Mouse (Mus musculus) intestine, embryonic 14.5 days (tissue): ENCODE results near the gene Elof1. TPM values are rescaled to one million over a fixed set of nuclear protein-coding genes. Genes with fewer than 3 reads are reported as not detected.

ENCODE experiments used
- ATAC-seq: fragments of 200-750 bp; cut with Nextera tagmentation; replicated peaks from 2 replicates; pipeline ENCODE4 v1.8.0; 2017; ENCODE audit warnings: low read depth, moderate number of reproducible peaks, moderate TSS enrichment, moderate library complexity; ENCODE audit not compliant: low FRiP score, low TSS enrichment
- DNase-seq: peaks from one replicate; pipeline ENCODE4 v3.0.0-alpha.2; 2018; ENCODE audit warnings: low spot score
- H3K27ac ChIP-seq: fragments of 300-500 bp; sonication (generic); 2 replicates; pipeline ENCODE4 v1.5.1; 2014; ENCODE audit warnings: low read depth, mild to moderate bottlenecking, control low read depth
- H3K27me3 ChIP-seq: fragments of 300-500 bp; sonication (generic); replicated peaks from 2 replicates; pipeline ENCODE4 v1.6.1; 2014; ENCODE audit warnings: low read length, control low read depth; ENCODE audit not compliant: control insufficient read depth, insufficient read depth
- H3K36me3 ChIP-seq: fragments of 300-500 bp; sonication (generic); 2 replicates; pipeline ENCODE4 v1.6.1; 2014; ENCODE audit warnings: low read length, control low read depth; ENCODE audit not compliant: control insufficient read depth, insufficient read depth
- H3K4me1 ChIP-seq: fragments of 300-500 bp; sonication (generic); replicated peaks from 2 replicates; pipeline ENCODE4 v1.6.1; 2014; ENCODE audit warnings: low read length, control low read depth, mixed read lengths; ENCODE audit not compliant: control insufficient read depth, insufficient read depth
- H3K4me2 ChIP-seq: fragments of 300-500 bp; sonication (generic); 2 replicates; pipeline ENCODE4 v1.6.1; 2014; ENCODE audit warnings: low read length
- H3K4me3 ChIP-seq: fragments of 300-500 bp; sonication (generic); 2 replicates; pipeline ENCODE4 v1.5.1; 2014; ENCODE audit warnings: low read depth, low read length, control low read depth, mixed read lengths
- H3K9ac ChIP-seq: fragments of 300-500 bp; sonication (generic); 2 replicates; pipeline ENCODE4 v1.6.1; 2014; ENCODE audit warnings: mild to moderate bottlenecking, low read length
- H3K9me3 ChIP-seq: fragments of 300-500 bp; sonication (generic); 2 replicates; pipeline ENCODE4 v1.6.1; 2016; ENCODE audit warnings: low read length, control low read depth; ENCODE audit not compliant: control insufficient read depth
- WGBS: fragments of 180-500 bp; shearing (Covaris S2); extraction: QIAGEN DNeasy Blood & Tissue Kit; methylation state at CpG from one replicate; pipeline ENCODE4 v1.1.7; 2014; 5-methylcytosine and 5-hydroxymethylcytosine counted together
- polyA plus RNA-seq: library from polyadenylated mRNA; unstranded; fragments of >200 nt; fragmentation: Nextera tagmentation; extraction: Ambion mirVana; gene quantifications from 2 replicates; pipeline ENCODE4 v1.2.1, GENCODE M21; 2014

Gene Elof1
- polyA plus RNA-seq: 190 and 192 TPM in 2 replicates

DNA sequence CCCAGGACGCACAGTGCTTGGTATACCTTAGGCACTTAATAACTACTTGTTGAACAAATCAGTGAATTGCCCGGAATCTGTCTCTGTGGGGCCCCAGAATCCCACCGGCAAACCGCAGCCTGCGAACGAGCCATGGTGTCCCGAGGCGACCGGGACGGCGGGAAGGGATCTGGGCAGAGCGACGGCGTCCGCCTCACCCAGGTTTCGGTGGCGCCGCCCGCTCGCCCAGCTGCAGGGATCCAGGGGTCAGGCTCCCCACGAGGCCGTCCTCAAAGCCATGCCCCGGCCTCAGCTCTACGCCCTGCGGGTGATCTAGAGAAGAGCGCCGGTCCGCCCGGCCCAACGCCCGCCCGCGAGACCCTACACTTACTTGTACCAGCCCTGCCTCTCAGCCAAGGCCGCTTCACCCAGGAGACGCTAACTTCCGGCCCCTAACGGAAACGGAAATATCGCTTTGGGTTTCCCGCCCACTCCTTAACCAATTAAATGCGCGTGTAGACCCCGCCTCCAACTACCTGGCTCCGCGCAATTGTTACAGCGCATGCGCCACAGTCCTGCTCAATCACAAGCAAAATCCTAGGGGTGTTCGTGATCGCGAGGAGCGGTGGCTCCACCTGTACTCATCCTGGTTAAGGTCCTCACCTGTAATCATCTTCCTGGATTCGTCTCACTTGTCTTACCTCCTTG is at the start of gene Elof1:
TSS of gene Elof1 (minus strand) at position 433 of the 687 bp plus-strand sequence.
- Histone ChIP-seq H3K27me3 (no peaks in the 10 kb centered on the region), H3K4me2 (peak within 1 kb of the TSS; percentile 95), H3K9ac (peak within 1 kb of the TSS; percentile 79), H3K27ac (peak within 1 kb of the TSS; percentile 47; the same call in 1 of the 2 replicates), H3K4me3 (peak within 1 kb of the TSS; percentile 68), H3K36me3 (peaks cover 22% of the 10 kb centered on the region), H3K4me1 (peaks cover 12% of the 10 kb centered on the region; the same call in 1 of the 2 replicates), H3K9me3 (no peaks in the 10 kb centered on the region)
- ATAC-seq (peak; percentile 93), DNase-seq (peak; percentile 92)
- WGBS: under 1% methylated on average over 49 of the region's 52 CpGs

DNA sequence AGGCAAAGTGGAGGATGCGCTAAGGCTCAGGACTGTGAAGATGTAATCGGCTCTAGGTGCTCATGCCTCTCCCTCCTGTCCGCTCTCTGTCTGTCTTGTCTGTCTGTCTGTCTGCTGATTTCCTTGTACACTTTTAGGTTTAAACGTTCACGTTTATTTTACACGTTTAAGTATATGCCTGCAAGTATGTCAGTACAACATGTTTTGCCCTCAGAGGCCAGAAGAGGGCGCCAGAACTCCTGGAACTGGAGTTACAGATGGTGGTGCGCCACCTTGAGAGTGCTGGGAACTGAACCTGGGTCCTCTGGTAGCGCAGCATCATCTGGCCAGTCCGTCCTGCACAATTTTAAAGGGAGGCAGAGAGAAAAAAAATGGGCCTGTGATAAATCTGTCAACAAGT is 49.7 kb upstream of the Elof1 start:
- WGBS: 90% methylated on average over 10 of the region's 10 CpGs
- H3K27me3 ChIP-seq: no peaks in the 10 kb centered on the region
- H3K9me3 ChIP-seq: peaks cover 5% of the 10 kb centered on the region; the same call in 1 of the 2 replicates
- no peak for DNase-seq
- H3K9ac ChIP-seq: no peak overlapping the region
- H3K4me2 ChIP-seq: no peak overlapping the region
- no peaks in the 10 kb centered on the region for H3K4me1 ChIP-seq
- H3K4me3 ChIP-seq: no peak overlapping the region
- no peaks in the 10 kb centered on the region for H3K36me3 ChIP-seq
- H3K27ac ChIP-seq: no peak overlapping the region
- no peak for ATAC-seq

DNA sequence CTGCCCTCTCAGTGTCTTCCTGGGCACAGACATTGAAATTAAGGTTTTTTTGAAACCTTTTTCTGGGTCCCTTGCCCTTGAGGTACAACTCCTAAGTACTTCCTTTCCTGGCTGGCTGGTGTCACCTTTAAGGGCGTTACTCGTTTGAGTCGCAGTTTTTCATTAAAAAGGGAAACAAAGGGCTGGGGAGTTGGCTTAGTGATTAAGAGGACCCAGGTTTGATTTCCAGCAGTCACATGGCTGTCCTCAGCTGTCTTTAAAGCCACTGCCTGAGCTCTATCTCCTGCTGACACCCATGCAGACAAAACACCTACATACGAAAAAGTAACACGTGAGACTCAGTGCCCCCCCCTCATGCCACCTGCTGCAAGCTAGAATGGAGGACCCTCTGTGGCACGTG is 49.0 kb upstream of the Elof1 start:
- Histone ChIP-seq H3K9me3 (peaks cover 5% of the 10 kb centered on the region; the same call in 1 of the 2 replicates), H3K4me3 (no peak overlapping the region), H3K36me3 (no peaks in the 10 kb centered on the region), H3K9ac (no peak overlapping the region), H3K27ac (no peak overlapping the region), H3K27me3 (no peaks in the 10 kb centered on the region), H3K4me2 (no peak overlapping the region), H3K4me1 (no peaks in the 10 kb centered on the region)
- 58% methylated on average over 6 of the region's 6 CpGs for WGBS
- no peak for ATAC-seq
- no peak for DNase-seq

DNA sequence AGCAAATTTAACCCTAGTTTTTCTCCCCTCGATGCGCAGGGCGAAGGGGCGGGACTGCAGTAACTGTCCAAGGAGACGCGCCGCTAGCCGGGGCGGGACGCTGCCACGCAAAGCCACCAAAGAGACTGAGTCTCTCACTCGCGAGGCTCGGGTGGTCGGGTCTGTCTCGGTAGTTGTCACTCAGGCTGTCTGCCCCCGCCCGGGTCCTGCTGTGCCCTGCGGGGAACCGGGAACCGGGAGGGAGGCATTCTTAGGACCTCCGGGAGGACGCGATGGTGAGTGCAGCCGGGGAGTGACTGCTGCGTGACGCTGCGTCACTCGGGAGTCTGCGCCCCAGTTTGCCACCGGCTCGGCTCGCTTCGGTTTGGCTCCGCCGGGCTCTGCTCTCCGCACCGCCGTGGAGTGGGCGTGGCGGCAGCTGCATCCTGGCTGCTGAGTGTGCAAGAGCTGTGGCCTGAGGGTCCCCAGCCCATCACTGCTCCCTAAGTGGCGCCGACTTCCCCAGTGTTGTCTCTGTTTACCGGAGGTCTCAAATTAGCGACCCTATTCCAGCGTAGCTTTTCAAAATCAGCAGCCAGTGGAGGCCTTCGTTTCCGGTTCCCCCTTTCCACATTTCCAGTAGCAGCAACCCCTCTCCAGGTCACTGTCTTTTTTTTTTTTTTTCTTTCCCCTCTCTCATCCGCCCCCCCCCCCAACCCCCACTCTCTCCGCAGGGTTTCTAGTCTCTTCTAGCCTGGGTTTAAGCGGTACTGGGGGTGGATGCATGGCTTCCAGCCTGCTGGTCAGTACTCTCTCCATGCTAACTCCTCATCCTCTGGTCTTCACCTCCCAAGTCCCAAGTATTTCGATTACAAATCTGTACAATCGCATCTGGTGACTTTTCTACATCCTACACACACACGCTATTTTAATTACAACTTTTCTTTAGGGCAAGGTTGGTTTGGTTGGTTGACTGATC is 48.0 kb upstream of the Elof1 start:
- peak overlapping the region; percentile 61 for H3K9ac ChIP-seq
- peaks cover 5% of the 10 kb centered on the region; the same call in 1 of the 2 replicates for H3K9me3 ChIP-seq
- DNase-seq (peak; percentile 77), ATAC-seq (peak; percentile 56; the same call in 1 of the 2 replicates)
- no peaks in the 10 kb centered on the region for H3K36me3 ChIP-seq
- H3K4me3 ChIP-seq: peak overlapping the region; percentile 65
- H3K27me3 ChIP-seq: no peaks in the 10 kb centered on the region
- 2% methylated on average over 53 of the region's 54 CpGs for WGBS
- no peak overlapping the region for H3K27ac ChIP-seq
- H3K4me1 ChIP-seq: no peaks in the 10 kb centered on the region
- H3K4me2 ChIP-seq: peak overlapping the region; percentile 100

DNA sequence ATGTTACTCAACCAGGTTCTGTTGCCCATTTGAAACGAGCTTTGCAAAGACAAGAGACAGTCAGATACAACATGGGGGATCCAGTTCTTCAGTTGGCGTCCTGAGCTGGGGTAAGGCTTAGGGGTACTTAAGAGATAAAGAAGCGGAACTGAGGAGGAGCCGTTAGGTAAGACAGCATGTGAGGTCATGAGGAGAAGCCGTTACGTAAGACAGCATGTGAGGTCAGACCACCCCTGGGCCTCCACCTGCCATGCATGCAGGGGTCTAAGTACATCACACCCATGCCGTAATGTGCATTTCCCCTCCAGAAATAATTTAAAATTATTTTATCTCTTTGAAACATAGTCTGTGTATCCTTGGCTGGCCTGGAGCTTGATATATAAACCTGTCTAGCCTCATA is 45.9 kb upstream of the Elof1 start:
- no peak for DNase-seq
- Histone ChIP-seq H3K27ac (no peak overlapping the region), H3K4me2 (no peak overlapping the region), H3K4me1 (no peaks in the 10 kb centered on the region), H3K9ac (no peak overlapping the region), H3K4me3 (no peak overlapping the region), H3K27me3 (no peaks in the 10 kb centered on the region), H3K9me3 (peaks cover 5% of the 10 kb centered on the region; the same call in 1 of the 2 replicates), H3K36me3 (no peaks in the 10 kb centered on the region)
- ATAC-seq: no peak
- 87% methylated on average over 7 of the region's 7 CpGs for WGBS

DNA sequence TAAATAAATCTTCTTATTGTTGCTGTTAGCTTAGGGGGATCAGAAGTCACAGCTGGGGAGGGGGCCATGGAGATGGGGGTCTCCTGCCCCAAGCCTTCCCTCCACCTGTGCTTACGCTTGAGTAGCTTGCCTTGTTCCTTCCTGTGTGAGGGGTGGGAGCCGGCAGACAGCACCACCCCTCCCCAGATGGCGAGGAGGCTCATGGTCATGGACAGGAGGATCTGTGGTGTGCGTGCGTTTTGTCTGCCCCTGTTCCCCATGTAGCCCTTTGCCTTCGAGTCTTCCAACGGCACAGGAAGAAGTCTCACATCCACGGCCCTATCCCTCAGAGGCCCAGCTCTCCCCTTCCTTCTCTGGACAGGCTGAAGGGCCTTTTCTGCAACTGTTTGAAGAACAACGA is 45.3 kb upstream of the Elof1 start:
- Histone ChIP-seq H3K9ac (no peak overlapping the region), H3K27ac (no peak overlapping the region), H3K27me3 (no peaks in the 10 kb centered on the region), H3K4me2 (no peak overlapping the region), H3K36me3 (no peaks in the 10 kb centered on the region), H3K9me3 (peaks cover 5% of the 10 kb centered on the region; the same call in 1 of the 2 replicates), H3K4me1 (peaks cover 4% of the 10 kb centered on the region), H3K4me3 (no peak overlapping the region)
- 75% methylated on average over 9 of the region's 9 CpGs for WGBS
- no peak for DNase-seq
- ATAC-seq: no peak

DNA sequence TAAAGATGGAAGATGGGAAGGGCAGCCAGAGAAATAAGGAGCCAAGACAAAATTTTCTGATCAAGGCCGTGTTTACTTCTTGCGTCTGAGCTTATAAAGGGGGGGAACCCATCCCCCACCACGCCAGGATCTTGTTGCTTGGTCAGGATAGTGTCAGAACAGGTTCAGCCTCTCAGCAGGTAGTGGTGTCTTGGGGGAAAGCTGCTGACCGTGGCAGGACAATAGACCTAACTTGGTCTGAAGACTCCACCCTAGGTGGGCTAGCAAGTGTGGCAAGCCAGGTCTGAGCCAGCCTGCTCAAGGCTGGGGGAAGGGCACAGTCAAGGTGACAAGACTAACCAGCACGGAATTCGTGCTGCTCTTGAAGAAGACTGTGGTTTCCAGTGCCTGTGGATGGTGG is 44.3 kb upstream of the Elof1 start:
- Histone ChIP-seq H3K4me3 (no peak overlapping the region), H3K4me2 (no peak overlapping the region), H3K9me3 (no peaks in the 10 kb centered on the region), H3K36me3 (no peaks in the 10 kb centered on the region), H3K4me1 (peaks cover 5% of the 10 kb centered on the region), H3K27ac (no peak overlapping the region), H3K9ac (no peak overlapping the region), H3K27me3 (no peaks in the 10 kb centered on the region)
- no peak for DNase-seq
- no peak for ATAC-seq
- 37% methylated on average over 6 of the region's 6 CpGs for WGBS

DNA sequence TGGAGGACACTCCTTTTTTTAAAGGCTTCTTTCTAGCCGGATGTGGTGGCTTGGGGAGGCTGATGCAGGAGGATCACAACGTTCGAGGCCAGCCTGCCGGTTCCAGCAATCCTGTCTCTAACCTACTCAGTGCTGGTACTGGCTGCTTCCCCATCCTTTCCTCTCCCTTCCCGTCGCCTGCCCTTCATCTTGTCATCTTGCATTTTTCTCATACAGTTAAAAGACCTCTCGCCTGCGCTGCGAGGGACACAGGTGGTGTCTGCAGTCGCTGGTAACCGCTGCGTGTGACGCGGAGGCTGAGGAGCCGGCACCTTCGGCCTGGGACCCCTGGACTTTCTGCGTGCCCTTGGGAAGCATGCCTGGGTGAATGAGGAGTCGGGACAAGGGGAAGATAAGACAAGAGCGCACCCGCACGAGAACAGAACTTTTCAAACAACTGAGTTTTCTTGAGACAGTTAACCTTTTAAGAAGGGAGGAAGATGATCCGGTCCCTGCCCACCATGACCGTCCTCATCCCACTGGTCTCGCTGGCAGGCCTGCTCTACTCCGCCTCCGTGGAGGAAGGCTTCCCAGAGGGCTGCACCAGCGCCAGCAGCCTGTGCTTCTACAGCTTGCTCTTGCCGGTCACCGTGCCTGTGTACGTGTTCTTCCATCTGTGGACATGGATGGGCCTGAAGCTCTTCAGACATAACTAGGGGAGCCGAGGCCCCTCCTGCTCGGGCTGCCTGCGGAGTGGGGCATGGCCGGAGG is 40.7 kb upstream of the Elof1 start:
- no peak for ATAC-seq
- H3K27ac ChIP-seq: no peak overlapping the region
- no peaks in the 10 kb centered on the region for H3K9me3 ChIP-seq
- peak overlapping the region; percentile 71 for H3K4me3 ChIP-seq
- H3K36me3 ChIP-seq: no peaks in the 10 kb centered on the region
- DNase-seq: no peak
- H3K9ac ChIP-seq: peak overlapping the region; percentile 75
- H3K4me2 ChIP-seq: peak overlapping the region; percentile 73
- H3K4me1 ChIP-seq: peaks cover 5% of the 10 kb centered on the region
- WGBS: 66% methylated on average over 34 of the region's 34 CpGs
- no peaks in the 10 kb centered on the region for H3K27me3 ChIP-seq
